Mouse (Mus musculus) lung, embryonic 15.5 days (tissue): ENCODE results near the gene Igfbp5. TPM values are rescaled to one million over a fixed set of nuclear protein-coding genes. Genes with fewer than 3 reads are reported as not detected.

Experiments
- ATAC-seq: fragments of 200-750 bp; cut with Nextera tagmentation; 2 replicates; pipeline ENCODE4 v1.8.0; 2017; ENCODE audit warnings: moderate number of reproducible peaks, borderline replicate concordance; ENCODE audit not compliant: low FRiP score, low TSS enrichment; ENCODE audit errors: extremely low read depth
- H3K27ac ChIP-seq: fragments of 300-500 bp; sonication (generic); 2 replicates; pipeline ENCODE4 v1.5.1; 2015; ENCODE audit warnings: moderate library complexity, mild to moderate bottlenecking, inconsistent platforms
- H3K27me3 ChIP-seq: fragments of 300-500 bp; sonication (generic); 2 replicates; pipeline ENCODE4 v1.6.1; 2015; ENCODE audit warnings: inconsistent platforms
- H3K36me3 ChIP-seq: fragments of 300-500 bp; sonication (generic); 2 replicates; pipeline ENCODE4 v1.6.1; 2015; ENCODE audit warnings: inconsistent platforms
- H3K4me1 ChIP-seq: fragments of 300-500 bp; sonication (generic); 2 replicates; pipeline ENCODE4 v1.6.1; 2015; ENCODE audit warnings: inconsistent platforms
- H3K4me2 ChIP-seq: fragments of 300-500 bp; sonication (generic); 2 replicates; pipeline ENCODE4 v1.6.1; 2015; ENCODE audit warnings: inconsistent platforms, mild to moderate bottlenecking, moderate library complexity
- H3K4me3 ChIP-seq: fragments of 300-500 bp; sonication (generic); 2 replicates; pipeline ENCODE4 v1.5.1; 2015; ENCODE audit warnings: mild to moderate bottlenecking, inconsistent platforms
- H3K9ac ChIP-seq: fragments of 300-500 bp; sonication (generic); 2 replicates; pipeline ENCODE4 v1.6.1; 2015; ENCODE audit warnings: inconsistent platforms
- H3K9me3 ChIP-seq: fragments of 300-500 bp; sonication (generic); 2 replicates; pipeline ENCODE4 v1.6.1; 2016; ENCODE audit warnings: inconsistent platforms
- WGBS: fragments of 180-500 bp; shearing (Covaris S2); methylation state at CpG from one replicate; pipeline ENCODE4 v1.1.7; 2015; 5-methylcytosine and 5-hydroxymethylcytosine counted together
- polyA plus RNA-seq: library from polyadenylated mRNA; unstranded; fragments of >200 nt; fragmentation: Nextera tagmentation; extraction: Ambion mirVana; gene quantifications from 2 replicates; pipeline ENCODE4 v1.2.1, GENCODE M21; 2015

Gene Igfbp5
- polyA plus RNA-seq, 1 experiment from 2014 or later, result 76.7 TPM

- no peaks in the 10 kb centered on the region for H3K9me3 ChIP-seq
- H3K36me3 ChIP-seq, result no peaks in the 10 kb centered on the region
- no peak overlapping the region for H3K27ac ChIP-seq
- no peak overlapping the region for H3K4me2 ChIP-seq
- peaks cover 20% of the 10 kb centered on the region for H3K4me1 ChIP-seq
- WGBS, result 84% methylated on average over 6 of the region's 6 CpGs
- no peak overlapping the region for H3K4me3 ChIP-seq
- no peak overlapping the region for H3K9ac ChIP-seq
- peaks cover 7% of the 10 kb centered on the region for H3K27me3 ChIP-seq
- no peak for ATAC-seq
Observed at GRCm38 (mm10) chr1:72819995-72820394, 54.7 kb downstream of the Igfbp5 start.

GRCm38 (mm10) chr1:72815616-72816015, 59.1 kb downstream of the Igfbp5 start:
- Histone ChIP-seq H3K9me3 (no peaks in the 10 kb centered on the region), H3K36me3 (no peaks in the 10 kb centered on the region), H3K4me2 (no peak overlapping the region), H3K4me1 (peaks cover 24% of the 10 kb centered on the region), H3K27me3 (no peaks in the 10 kb centered on the region), H3K9ac (no peak overlapping the region), H3K4me3 (no peak overlapping the region), H3K27ac (no peak overlapping the region)
- ATAC-seq, result no peak; the same call in 1 of the 2 replicates
- 66% methylated on average over 3 of the region's 3 CpGs for WGBS

GRCm38 (mm10) chr1:72815184-72815583, 59.5 kb downstream of the Igfbp5 start:
- no peaks in the 10 kb centered on the region for H3K36me3 ChIP-seq
- H3K4me3 ChIP-seq, result no peak overlapping the region
- ATAC-seq, result peak; percentile 58; the same call in 1 of the 2 replicates
- H3K4me1 ChIP-seq, result peaks cover 24% of the 10 kb centered on the region
- WGBS, result 25% methylated on average over 5 of the region's 5 CpGs
- no peaks in the 10 kb centered on the region for H3K9me3 ChIP-seq
- H3K27ac ChIP-seq, result no peak overlapping the region
- H3K9ac ChIP-seq, result no peak overlapping the region
- no peaks in the 10 kb centered on the region for H3K27me3 ChIP-seq
- no peak overlapping the region for H3K4me2 ChIP-seq

GRCm38 (mm10) chr1:72813639-72814403, 60.9 kb downstream of the Igfbp5 start:
- no peaks in the 10 kb centered on the region for H3K27me3 ChIP-seq
- no peak overlapping the region for H3K4me3 ChIP-seq
- no peaks in the 10 kb centered on the region for H3K9me3 ChIP-seq
- ATAC-seq, result no peak
- no peaks in the 10 kb centered on the region for H3K36me3 ChIP-seq
- H3K4me1 ChIP-seq, result peaks cover 24% of the 10 kb centered on the region
- peak overlapping the region; percentile 55; the same call in 1 of the 2 replicates for H3K27ac ChIP-seq
- H3K4me2 ChIP-seq, result no peak overlapping the region
- H3K9ac ChIP-seq, result no peak overlapping the region
- WGBS, result 11% methylated on average over 6 of the region's 6 CpGs

DNA sequence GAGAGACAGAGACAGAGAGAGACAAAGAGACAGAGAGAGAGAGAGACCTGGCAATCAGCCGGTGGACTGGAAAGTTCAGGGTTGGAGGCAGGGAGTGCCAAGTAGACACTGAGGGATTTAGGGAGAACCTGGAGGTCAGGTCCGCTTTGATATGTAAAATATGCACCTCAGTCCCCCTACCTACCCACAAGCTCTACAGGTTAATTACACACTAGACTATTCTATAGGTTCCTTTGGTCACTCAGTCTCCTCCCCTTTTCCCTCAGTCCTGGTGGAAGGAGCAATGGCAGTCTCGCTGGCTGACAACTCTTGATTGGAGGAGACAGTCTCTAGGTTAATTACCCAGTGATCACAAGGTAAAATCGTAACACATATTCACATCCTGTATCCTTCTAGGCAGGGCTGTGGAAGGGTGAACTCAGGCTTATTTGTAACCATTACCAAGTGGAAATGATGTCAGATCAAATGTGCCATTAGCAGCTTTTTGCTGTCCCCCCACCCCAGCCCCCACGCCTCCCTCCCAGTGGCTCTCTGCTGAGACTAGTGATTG, 61.5 kb downstream of the Igfbp5 start:
- H3K27ac ChIP-seq, result peak overlapping the region; percentile 55; the same call in 1 of the 2 replicates
- H3K4me2 ChIP-seq, result no peak overlapping the region
- H3K36me3 ChIP-seq, result no peaks in the 10 kb centered on the region
- no peak overlapping the region for H3K9ac ChIP-seq
- peaks cover 24% of the 10 kb centered on the region for H3K4me1 ChIP-seq
- 38% methylated on average over 5 of the region's 5 CpGs for WGBS
- no peak overlapping the region for H3K4me3 ChIP-seq
- ATAC-seq, result no peak
- no peaks in the 10 kb centered on the region for H3K9me3 ChIP-seq
- H3K27me3 ChIP-seq, result no peaks in the 10 kb centered on the region

DNA sequence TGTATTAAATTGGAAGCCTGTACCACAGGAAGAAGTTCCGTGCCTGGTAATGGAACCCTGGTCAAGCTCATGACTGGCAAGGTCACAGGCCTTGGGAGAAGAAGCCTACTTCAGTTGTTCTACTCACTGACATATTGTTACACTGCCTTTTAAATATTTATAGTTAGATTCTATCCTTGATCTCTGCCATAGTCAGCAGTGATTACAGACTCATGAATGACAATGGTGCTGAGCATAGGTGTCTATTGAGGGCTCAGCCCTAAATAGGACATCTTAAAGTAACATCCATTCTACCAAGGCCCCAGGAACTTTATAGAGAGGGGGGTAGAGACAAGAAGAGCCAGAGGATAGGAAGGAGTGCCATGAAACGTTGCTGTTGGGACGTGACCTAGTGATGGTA, 63.6 kb downstream of the Igfbp5 start:
- H3K4me1 ChIP-seq, result peaks cover 30% of the 10 kb centered on the region
- no peaks in the 10 kb centered on the region for H3K36me3 ChIP-seq
- no peak overlapping the region for H3K4me3 ChIP-seq
- no peak overlapping the region for H3K27ac ChIP-seq
- no peak overlapping the region for H3K4me2 ChIP-seq
- 92% methylated on average over 3 of the region's 3 CpGs for WGBS
- no peaks in the 10 kb centered on the region for H3K9me3 ChIP-seq
- no peaks in the 10 kb centered on the region for H3K27me3 ChIP-seq
- ATAC-seq, result no peak
- H3K9ac ChIP-seq, result no peak overlapping the region

- Histone ChIP-seq H3K4me3 (no peak overlapping the region), H3K9me3 (no peaks in the 10 kb centered on the region), H3K36me3 (no peaks in the 10 kb centered on the region), H3K9ac (no peak overlapping the region), H3K4me2 (no peak overlapping the region), H3K27me3 (no peaks in the 10 kb centered on the region), H3K4me1 (peaks cover 32% of the 10 kb centered on the region), H3K27ac (0 out of 2 replicates have a peak overlapping the region, but pooled peaks have one; percentile 4)
- ATAC-seq, result no peak
- 81% methylated on average over 7 of the region's 7 CpGs for WGBS
Observed at GRCm38 (mm10) chr1:72809951-72810675, 64.6 kb downstream of the Igfbp5 start.

DNA sequence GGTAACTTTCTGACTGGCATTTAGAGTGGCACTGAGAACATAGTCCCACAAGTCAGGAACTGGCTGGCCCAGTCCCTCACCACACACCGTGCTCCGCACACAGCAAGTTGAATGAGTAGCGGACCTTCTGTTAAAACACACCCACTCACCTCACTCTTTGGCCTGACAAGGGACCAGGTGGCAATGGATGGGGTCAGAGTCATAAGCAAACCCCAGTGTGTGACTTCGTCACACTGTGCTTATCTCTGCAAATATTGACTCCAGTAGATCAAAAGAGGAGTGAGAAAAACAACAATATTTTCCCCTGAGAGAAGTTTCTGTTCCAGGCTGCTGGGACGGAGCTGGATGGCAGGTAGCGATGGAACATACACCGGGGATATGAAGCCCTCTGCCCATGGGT, 65.4 kb downstream of the Igfbp5 start:
- Histone ChIP-seq H3K27me3 (no peaks in the 10 kb centered on the region), H3K27ac (no peak overlapping the region), H3K9ac (no peak overlapping the region), H3K36me3 (no peaks in the 10 kb centered on the region), H3K4me1 (peaks cover 31% of the 10 kb centered on the region), H3K4me3 (no peak overlapping the region), H3K4me2 (no peak overlapping the region), H3K9me3 (no peaks in the 10 kb centered on the region)
- no peak for ATAC-seq
- WGBS, result 79% methylated on average over 7 of the region's 7 CpGs

Other genes starting within 250 kb of the Igfbp5 start
- gene Ankar, start 174.3 kb downstream of the Igfbp5 start, polyA plus RNA-seq, result not detected in 2 replicates
- gene Rpl37a, start 163.6 kb downstream of the Igfbp5 start, polyA plus RNA-seq, result 1,583 and 1,678 TPM in 2 replicates
- 344 and 357 TPM in 2 replicates for gene Igfbp2, start 50.4 kb downstream of the Igfbp5 start, polyA plus RNA-seq
- gene Tnp1, start 141.0 kb upstream of the Igfbp5 start, polyA plus RNA-seq, result not detected in 2 replicates